Mouse (Mus musculus) liver, adult 2 months (tissue): Measurements from ENCODE around the gene A630076J17Rik. TPM values are rescaled to one million over a fixed set of nuclear protein-coding genes. Genes with fewer than 3 reads are reported as not detected.

Source experiments
- DNase-seq: peaks from one replicate; pipeline ENCODE4 v3.0.0-alpha.2; 2011; ENCODE audit warnings: low read depth, low spot score; ENCODE audit errors: extremely low read depth
- H3K27ac ChIP-seq: fragments of 200-500 bp; replicated peaks from 2 replicates; pipeline ENCODE4 v1.5.1; 2012; ENCODE audit warnings: low read depth, mild to moderate bottlenecking, control low read depth, inconsistent platforms, low read length; ENCODE audit not compliant: insufficient read depth
- H3K27me3 ChIP-seq: fragments of 200-500 bp; 2 replicates; pipeline ENCODE4 v1.6.1; 2012; ENCODE audit warnings: mild to moderate bottlenecking, moderate library complexity, low read length, inconsistent platforms; ENCODE audit not compliant: control insufficient read depth, insufficient read depth
- H3K36me3 ChIP-seq: fragments of 200-500 bp; 2 replicates; pipeline ENCODE4 v1.6.1; 2012; ENCODE audit warnings: low read length, inconsistent platforms; ENCODE audit not compliant: control insufficient read depth, insufficient read depth
- H3K4me1 ChIP-seq: fragments of 200-500 bp; 2 replicates; pipeline ENCODE4 v1.6.1; 2011; ENCODE audit warnings: low read length; ENCODE audit not compliant: control insufficient read depth, insufficient read depth
- H3K4me3 ChIP-seq: fragments of 200-500 bp; 2 replicates; pipeline ENCODE4 v1.5.1; 2011; ENCODE audit warnings: low read depth, mild to moderate bottlenecking, control low read depth, low read length, moderate library complexity; ENCODE audit not compliant: insufficient read depth
- H3K79me2 ChIP-seq: fragments of 200-500 bp; 2 replicates; pipeline ENCODE4 v1.6.1; 2012; ENCODE audit warnings: inconsistent platforms, mild to moderate bottlenecking, low read length, moderate library complexity; ENCODE audit not compliant: control insufficient read depth, insufficient read depth
- H3K9ac ChIP-seq: fragments of 200-500 bp; 2 replicates; pipeline ENCODE4 v1.6.1; 2012; ENCODE audit warnings: low read depth, mild to moderate bottlenecking, control low read depth, inconsistent platforms, low read length
- CTCF ChIP-seq: fragments of 200-500 bp; IDR thresholded peaks from 2 replicates; pipeline ENCODE4 v1.5.1; 2011; ENCODE audit warnings: low read depth, low read length, control low read depth
- POLR2A ChIP-seq: fragments of 200-500 bp; IDR thresholded peaks from 2 replicates; pipeline ENCODE4 v1.6.1; 2011; ENCODE audit warnings: low read length, control low read depth; ENCODE audit not compliant: insufficient read depth; ENCODE audit errors: extremely low read depth
- WGBS: fragments of 180-500 bp; shearing (Covaris S2); methylation state at CpG from one replicate; pipeline ENCODE4 v1.1.7; 2018; 5-methylcytosine and 5-hydroxymethylcytosine counted together
- polyA plus RNA-seq: library from polyadenylated mRNA; depleted of rRNA; stranded (reverse); fragments of >200 nt; gene quantifications from 2 replicates; pipeline ENCODE4 v1.2.3, GENCODE M21; 2012; rRNA removed
- total RNA-seq: library from RNA; depleted of rRNA; stranded (reverse); fragments of >200 nt; gene quantifications from 2 replicates; pipeline ENCODE4 v1.2.3, GENCODE M21; 2014; rRNA removed

The A630076J17Rik gene
- total and polyA plus RNA-seq, 2 experiments: not detected

GRCm38 (mm10) chr3:107275351-107275750 lies 44.9 kb downstream of the A630076J17Rik start:
- Histone ChIP-seq H3K9ac (no peak overlapping the region), H3K27me3 (no peaks in the 10 kb centered on the region), H3K4me1 (peaks cover 3% of the 10 kb centered on the region), H3K4me3 (no peak overlapping the region), H3K27ac (no peak overlapping the region), H3K79me2 (peaks cover 4% of the 10 kb centered on the region; the same call in 1 of the 2 replicates), H3K36me3 (no peaks in the 10 kb centered on the region)
- DNase-seq: no peak
- WGBS: 72% methylated on average over 5 of the region's 5 CpGs
- TF ChIP-seq POLR2A (no peak), CTCF (no peak)

GRCm38 (mm10) chr3:107275996-107276395 lies 45.6 kb downstream of the A630076J17Rik start:
- TF ChIP-seq CTCF: no peak
- TF ChIP-seq POLR2A: no peak
- WGBS: 77% methylated on average over 4 of the region's 4 CpGs
- no peak overlapping the region for H3K4me3 ChIP-seq

GRCm38 (mm10) chr3:107276626-107277025 lies 46.2 kb downstream of the A630076J17Rik start:
- Histone ChIP-seq H3K27me3 (no peaks in the 10 kb centered on the region), H3K4me3 (no peak overlapping the region), H3K79me2 (peaks cover 4% of the 10 kb centered on the region; the same call in 1 of the 2 replicates), H3K36me3 (no peaks in the 10 kb centered on the region), H3K27ac (no peak overlapping the region), H3K4me1 (peaks cover 4% of the 10 kb centered on the region), H3K9ac (no peak overlapping the region)
- no peak for DNase-seq
- TF ChIP-seq POLR2A: no peak
- no peak for TF ChIP-seq CTCF
- 83% methylated on average over 3 of the region's 3 CpGs for WGBS

More at GRCm38 (mm10) chr3:107275996-107276395, 45.6 kb downstream of the A630076J17Rik start:
- no peaks in the 10 kb centered on the region for H3K27me3 ChIP-seq
- H3K9ac ChIP-seq: no peak overlapping the region
- DNase-seq: no peak
- peaks cover 4% of the 10 kb centered on the region for H3K4me1 ChIP-seq
- no peak overlapping the region for H3K27ac ChIP-seq
- no peaks in the 10 kb centered on the region for H3K36me3 ChIP-seq
- H3K79me2 ChIP-seq: peaks cover 4% of the 10 kb centered on the region; the same call in 1 of the 2 replicates

GRCm38 (mm10) chr3:107278479-107279269 lies 48.3 kb downstream of the A630076J17Rik start, which contains the start of gene Lamtor5:
Lamtor5 (plus strand) TSS chr3:107278858.
- peaks cover 4% of the 10 kb centered on the region for H3K4me1 ChIP-seq
- TF ChIP-seq POLR2A (peak; percentile 58; the same call in 1 of the 2 replicates), CTCF (no peak)
- no peaks in the 10 kb centered on the region for H3K27me3 ChIP-seq
- peaks cover 11% of the 10 kb centered on the region for H3K36me3 ChIP-seq
- H3K4me3 ChIP-seq: peak within 1 kb of the TSS; percentile 88
- 1% methylated on average over 43 of the region's 43 CpGs for WGBS
- peak within 1 kb of the TSS; percentile 57 for H3K27ac ChIP-seq
- H3K9ac ChIP-seq: peak within 1 kb of the TSS; percentile 90
- H3K79me2 ChIP-seq: peaks cover 4% of the 10 kb centered on the region; the same call in 1 of the 2 replicates
- DNase-seq: peak; percentile 74

Other genes starting within 250 kb of the A630076J17Rik start
- gene Kcna3, start 194.4 kb upstream of the A630076J17Rik start, total RNA-seq: 0.09 and 0.13 TPM in 2 replicates
- 0.21 and 0.33 TPM in 2 replicates for gene Kcna3, start 194.4 kb upstream of the A630076J17Rik start, polyA plus RNA-seq
- gene Kcna2, start 129.5 kb upstream of the A630076J17Rik start, total RNA-seq: 1.2 and 1.3 TPM in 2 replicates
- 0.29 and 0.54 TPM in 2 replicates for gene Kcna2, start 129.5 kb upstream of the A630076J17Rik start, polyA plus RNA-seq
- gene Kcna10, start 47.6 kb upstream of the A630076J17Rik start, total RNA-seq: not detected in 2 replicates
- gene Kcna10, start 47.6 kb upstream of the A630076J17Rik start, polyA plus RNA-seq: not detected in 2 replicates
- 0.09 and 0.13 TPM in 2 replicates for gene Cym, start 8.9 kb upstream of the A630076J17Rik start, total RNA-seq
- gene Cym, start 8.9 kb upstream of the A630076J17Rik start, polyA plus RNA-seq: 0.14 TPM in 1 of 2 replicates, not detected in the other
- 1.0 and 1.2 TPM in 2 replicates for gene Prok1, start 9.1 kb downstream of the A630076J17Rik start, total RNA-seq
- 4.9 and 5.6 TPM in 2 replicates for gene Prok1, start 9.1 kb downstream of the A630076J17Rik start, polyA plus RNA-seq
- 50.9 and 52.1 TPM in 2 replicates for gene Lamtor5, start 48.2 kb downstream of the A630076J17Rik start, total RNA-seq
- gene Lamtor5, start 48.2 kb downstream of the A630076J17Rik start, polyA plus RNA-seq: 48.9 and 54.5 TPM in 2 replicates
- gene Slc16a4, start 60.6 kb downstream of the A630076J17Rik start, total RNA-seq: not detected in 2 replicates
- gene Slc16a4, start 60.6 kb downstream of the A630076J17Rik start, polyA plus RNA-seq: not detected in 2 replicates
- 17.2 and 17.7 TPM in 2 replicates for gene Rbm15, start 103.1 kb downstream of the A630076J17Rik start, total RNA-seq
- 4.2 and 4.4 TPM in 2 replicates for gene Rbm15, start 103.1 kb downstream of the A630076J17Rik start, polyA plus RNA-seq
- gene Kcnc4, start 228.9 kb downstream of the A630076J17Rik start, total RNA-seq: 0.07 TPM in 1 of 2 replicates, not detected in the other
- 0.05 and 0.06 TPM in 2 replicates for gene Kcnc4, start 228.9 kb downstream of the A630076J17Rik start, polyA plus RNA-seq